Mouse (Mus musculus): ENCODE measurements around the gene Avpi1.

DNA sequence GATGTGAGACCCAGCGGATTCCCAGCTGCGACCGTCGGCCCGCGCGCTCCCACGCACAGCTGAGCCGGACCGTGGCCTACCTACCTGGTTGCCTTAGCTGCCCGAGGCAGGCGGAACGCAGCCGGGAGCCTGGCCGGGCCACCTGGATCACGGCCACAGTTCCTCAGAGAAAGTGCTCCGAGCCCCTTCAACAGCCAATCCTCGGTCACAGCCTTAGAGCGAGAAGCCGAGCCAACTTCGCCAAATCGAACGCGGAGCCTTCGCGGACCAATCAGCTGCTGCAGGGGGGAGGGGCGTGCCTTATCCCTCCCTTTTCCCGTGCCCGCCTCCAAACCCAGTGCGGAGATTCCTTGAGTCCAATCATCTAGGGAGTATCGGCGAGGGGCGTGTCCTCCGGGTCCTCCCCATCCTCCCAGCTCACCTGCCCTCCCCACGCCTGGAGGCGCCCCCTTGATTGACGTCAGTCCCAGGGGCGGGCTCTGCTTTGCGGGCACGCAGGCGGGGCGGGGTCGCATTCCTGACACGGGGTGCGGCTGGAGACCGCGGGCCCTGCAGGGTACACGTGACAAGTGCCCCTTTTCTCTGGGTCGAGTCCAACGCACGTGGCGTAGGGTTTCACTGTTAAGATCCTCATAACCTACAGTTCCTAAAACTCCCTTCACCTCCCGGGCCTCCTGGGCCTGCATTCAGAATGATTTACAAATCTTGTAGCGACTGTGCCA is at the start of gene Avpi1:
- TF ChIP-seq CTCF (IDR thresholded peaks at IDR 0.05; ENCODE audit: control insufficient read depth, insufficient read depth, insufficient read length) = no peak
- TF ChIP-seq USF1 (IDR thresholded peaks at IDR 0.05; ENCODE audit: low read depth) = peak; percentile 83
- no peak for TF ChIP-seq MYOG (IDR thresholded peaks at IDR 0.05; ENCODE audit: control insufficient read depth, extremely low read depth, insufficient read length)

Measured in C2C12 (cell line).